Mouse (Mus musculus): ENCODE results near the gene Gin1. TPM values are rescaled to one million over a fixed set of nuclear protein-coding genes. Genes with fewer than 3 reads are reported as not detected.

Gin1 gene
- polyA plus RNA-seq, 1 experiment from 2014 or later = 15.7 TPM

DNA sequence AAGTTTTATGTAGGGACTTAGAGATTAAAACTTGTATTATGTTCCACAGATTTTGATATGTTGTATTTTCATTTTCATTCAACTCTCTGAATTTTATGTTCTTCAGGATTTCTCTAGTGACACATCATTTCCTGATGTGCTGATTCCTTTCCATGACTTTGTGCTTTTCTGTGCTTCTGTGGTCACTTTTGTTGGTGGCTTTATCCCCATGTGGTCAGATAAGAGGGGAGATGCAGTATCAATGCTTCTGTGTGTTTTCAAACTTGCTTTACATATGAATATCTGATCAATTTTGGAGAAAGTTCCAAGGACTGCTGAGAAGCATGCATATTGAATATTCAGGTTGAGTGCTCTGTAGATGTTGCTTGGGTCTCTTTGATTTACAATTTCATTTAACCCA lies 34.5 kb downstream of the Gin1 start:
- Histone ChIP-seq H3K4me1 (replicated peaks; ENCODE audit: control insufficient read depth, insufficient read depth, low read length) (no peaks in the 10 kb centered on the region), H3K4me3 (replicated peaks; ENCODE audit: low read length) (no peak overlapping the region), H3K27me3 (replicated peaks; ENCODE audit: control insufficient read depth, insufficient read depth, low read length) (no peaks in the 10 kb centered on the region), H3K9ac (replicated peaks; ENCODE audit: low read depth, low read length) (no peak overlapping the region), H3K9me3 (ENCODE audit: control insufficient read depth, low read length) (peaks cover 5% of the 10 kb centered on the region; the same call in 1 of the 2 replicates), H3K4me2 (ENCODE audit: low read length) (no peak overlapping the region), H3K36me3 (ENCODE audit: control insufficient read depth, insufficient read depth) (no peaks in the 10 kb centered on the region), H3K27ac (ENCODE audit: low read length) (no peak overlapping the region)
- no peak for ATAC-seq

DNA sequence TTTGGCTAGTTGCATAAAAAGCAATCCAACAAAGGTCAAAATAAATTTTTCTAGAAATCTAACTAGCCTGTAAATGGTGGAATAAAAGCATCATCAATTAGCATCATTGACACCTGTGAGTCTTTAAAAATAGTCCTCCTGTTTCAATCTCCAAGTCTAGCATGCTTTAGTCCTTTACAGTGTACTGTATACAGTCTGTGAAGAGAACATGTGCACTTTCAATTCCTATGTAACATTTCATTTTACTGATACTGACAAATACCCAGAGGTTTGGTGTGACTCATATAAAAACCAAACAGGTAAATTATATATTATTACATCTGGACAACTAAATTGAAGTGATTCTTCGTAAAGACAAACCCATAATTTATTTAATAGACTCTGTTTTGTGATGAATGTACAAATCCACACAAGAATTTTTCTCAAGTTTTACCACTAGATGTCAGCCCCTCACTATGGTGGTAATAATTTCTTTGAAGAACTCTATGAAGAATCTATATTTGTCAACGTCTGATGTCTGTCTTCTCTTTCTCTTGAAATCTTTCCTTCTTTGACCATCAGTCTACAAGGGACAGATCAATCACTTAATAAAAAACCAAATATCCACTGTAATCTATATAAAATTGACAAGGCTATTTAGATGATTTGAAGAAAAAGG lies 39.4 kb downstream of the Gin1 start:
- no peak overlapping the region for H3K9ac ChIP-seq (replicated peaks; ENCODE audit: low read depth, low read length)
- H3K4me1 ChIP-seq (replicated peaks; ENCODE audit: control insufficient read depth, insufficient read depth, low read length) = no peaks in the 10 kb centered on the region
- H3K27ac ChIP-seq (ENCODE audit: low read length) = no peak overlapping the region
- H3K36me3 ChIP-seq (ENCODE audit: control insufficient read depth, insufficient read depth) = no peaks in the 10 kb centered on the region
- no peaks in the 10 kb centered on the region for H3K27me3 ChIP-seq (replicated peaks; ENCODE audit: control insufficient read depth, insufficient read depth, low read length)
- H3K4me2 ChIP-seq (ENCODE audit: low read length) = no peak overlapping the region
- ATAC-seq = peak; percentile 50; the same call in 1 of the 2 replicates
- no peak overlapping the region for H3K4me3 ChIP-seq (replicated peaks; ENCODE audit: low read length)
- no peaks in the 10 kb centered on the region for H3K9me3 ChIP-seq (ENCODE audit: control insufficient read depth, low read length)
- WGBS = 35% methylated on average over 2 of the region's 2 CpGs

DNA sequence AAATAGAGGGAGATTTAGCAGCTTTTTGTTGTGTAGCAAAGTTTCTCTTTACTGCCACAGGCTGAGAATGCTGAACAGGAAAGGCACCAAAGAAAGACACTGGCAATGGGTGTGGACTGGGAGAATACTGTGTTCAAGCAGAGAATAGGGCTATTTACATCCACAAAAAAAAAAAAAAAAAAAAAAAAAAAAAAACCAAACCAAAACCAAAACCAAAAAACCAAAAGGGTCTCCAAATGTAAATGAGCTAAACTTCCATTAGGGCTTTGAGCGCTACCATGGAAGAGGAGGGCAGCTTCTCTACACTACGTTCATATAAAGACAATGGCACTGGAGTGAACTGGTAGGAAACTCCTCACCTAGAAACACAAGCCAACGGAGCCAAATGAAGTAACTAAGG lies 51.3 kb downstream of the Gin1 start:
- Histone ChIP-seq H3K9ac (replicated peaks; ENCODE audit: low read depth, low read length) (no peak overlapping the region), H3K4me3 (replicated peaks; ENCODE audit: low read length) (no peak overlapping the region), H3K4me2 (ENCODE audit: low read length) (no peak overlapping the region), H3K9me3 (ENCODE audit: control insufficient read depth, low read length) (peaks cover 4% of the 10 kb centered on the region; the same call in 1 of the 2 replicates), H3K36me3 (ENCODE audit: control insufficient read depth, insufficient read depth) (peaks cover 2% of the 10 kb centered on the region), H3K27ac (ENCODE audit: low read length) (no peak overlapping the region), H3K4me1 (replicated peaks; ENCODE audit: control insufficient read depth, insufficient read depth, low read length) (no peaks in the 10 kb centered on the region), H3K27me3 (replicated peaks; ENCODE audit: control insufficient read depth, insufficient read depth, low read length) (no peaks in the 10 kb centered on the region)
- ATAC-seq = no peak
- 89% methylated on average over 3 of the region's 3 CpGs for WGBS

DNA sequence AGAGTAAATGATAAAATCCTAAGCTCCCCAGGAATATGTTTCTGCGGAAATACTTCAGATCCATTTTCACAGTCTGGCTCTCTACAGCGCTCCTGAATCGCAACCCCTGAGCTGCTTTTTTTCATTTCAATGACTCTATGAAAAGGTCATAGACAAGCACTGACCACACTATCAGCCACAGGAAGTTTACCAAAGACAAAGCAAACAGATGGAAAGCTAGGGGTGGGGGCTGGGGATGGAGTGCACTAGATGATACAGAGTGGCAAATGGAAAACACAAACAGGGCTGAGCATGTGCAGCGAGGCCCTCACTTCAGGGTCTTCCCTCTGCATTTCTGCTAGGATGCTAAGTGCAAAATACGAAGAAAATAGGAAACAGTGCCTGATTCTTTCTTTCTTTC lies 52.2 kb downstream of the Gin1 start:
- Histone ChIP-seq H3K9me3 (ENCODE audit: control insufficient read depth, low read length) (peaks cover 4% of the 10 kb centered on the region; the same call in 1 of the 2 replicates), H3K36me3 (ENCODE audit: control insufficient read depth, insufficient read depth) (peaks cover 2% of the 10 kb centered on the region), H3K27me3 (replicated peaks; ENCODE audit: control insufficient read depth, insufficient read depth, low read length) (no peaks in the 10 kb centered on the region), H3K4me1 (replicated peaks; ENCODE audit: control insufficient read depth, insufficient read depth, low read length) (no peaks in the 10 kb centered on the region), H3K4me3 (replicated peaks; ENCODE audit: low read length) (no peak overlapping the region), H3K9ac (replicated peaks; ENCODE audit: low read depth, low read length) (no peak overlapping the region), H3K27ac (ENCODE audit: low read length) (no peak overlapping the region), H3K4me2 (ENCODE audit: low read length) (no peak overlapping the region)
- ATAC-seq = no peak
- whole genome bisulfite sequencing = 92% methylated on average over 5 of the region's 5 CpGs

DNA sequence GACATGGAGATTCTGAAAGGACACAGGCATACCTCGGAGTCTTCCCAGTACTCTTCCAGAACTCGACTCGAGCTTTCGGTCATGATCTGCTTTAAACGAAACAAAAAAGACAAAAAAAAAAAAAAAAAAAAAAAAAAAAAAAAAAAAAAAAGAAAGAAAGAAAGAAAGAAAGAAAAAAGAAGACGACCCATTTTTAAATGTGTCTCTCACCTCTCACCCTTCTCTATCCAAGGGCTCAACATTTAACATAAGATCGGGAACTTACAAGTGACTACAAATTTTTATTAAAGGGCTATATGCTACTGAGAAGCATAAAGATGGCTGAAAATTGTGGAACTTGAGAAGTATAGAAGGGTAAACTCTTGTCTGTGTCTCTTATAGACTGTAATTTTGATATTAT lies 52.9 kb downstream of the Gin1 start:
- no peak overlapping the region for H3K9ac ChIP-seq (replicated peaks; ENCODE audit: low read depth, low read length)
- no peaks in the 10 kb centered on the region for H3K4me1 ChIP-seq (replicated peaks; ENCODE audit: control insufficient read depth, insufficient read depth, low read length)
- no peak overlapping the region for H3K27ac ChIP-seq (ENCODE audit: low read length)
- H3K4me2 ChIP-seq (ENCODE audit: low read length) = no peak overlapping the region
- no peaks in the 10 kb centered on the region for H3K27me3 ChIP-seq (replicated peaks; ENCODE audit: control insufficient read depth, insufficient read depth, low read length)
- H3K4me3 ChIP-seq (replicated peaks; ENCODE audit: low read length) = no peak overlapping the region
- no peak for ATAC-seq
- no peaks in the 10 kb centered on the region for H3K9me3 ChIP-seq (ENCODE audit: control insufficient read depth, low read length)
- H3K36me3 ChIP-seq (ENCODE audit: control insufficient read depth, insufficient read depth) = peaks cover 2% of the 10 kb centered on the region
- 95% methylated on average over 7 of the region's 7 CpGs for WGBS

DNA sequence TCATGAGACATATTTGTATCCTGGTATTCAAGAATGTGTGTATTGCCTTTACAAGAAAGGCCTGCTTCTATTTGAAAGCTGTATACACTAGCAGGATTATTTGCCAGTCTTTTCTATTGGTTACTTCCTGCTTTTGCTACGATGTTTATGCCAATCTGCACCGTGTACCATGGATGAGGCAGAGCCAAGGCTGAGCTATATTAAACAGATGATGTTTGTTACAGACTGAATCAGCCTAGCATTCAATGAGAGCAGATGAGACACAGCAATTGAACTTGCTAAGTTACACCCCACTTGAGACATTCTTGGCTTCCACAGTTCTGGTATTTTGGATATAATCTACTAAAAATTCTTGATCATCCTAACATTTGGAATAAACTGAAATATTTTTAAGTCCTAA lies 57.6 kb downstream of the Gin1 start:
- Histone ChIP-seq H3K4me1 (replicated peaks; ENCODE audit: control insufficient read depth, insufficient read depth, low read length) (no peaks in the 10 kb centered on the region), H3K4me2 (ENCODE audit: low read length) (no peak overlapping the region), H3K9ac (replicated peaks; ENCODE audit: low read depth, low read length) (no peak overlapping the region), H3K9me3 (ENCODE audit: control insufficient read depth, low read length) (no peaks in the 10 kb centered on the region), H3K27me3 (replicated peaks; ENCODE audit: control insufficient read depth, insufficient read depth, low read length) (no peaks in the 10 kb centered on the region), H3K36me3 (ENCODE audit: control insufficient read depth, insufficient read depth) (peaks cover 2% of the 10 kb centered on the region; the same call in 1 of the 2 replicates), H3K27ac (ENCODE audit: low read length) (no peak overlapping the region), H3K4me3 (replicated peaks; ENCODE audit: low read length) (no peak overlapping the region)
- peak; percentile 78 for ATAC-seq
- WGBS = 47% methylated on average over 2 of the region's 2 CpGs

DNA sequence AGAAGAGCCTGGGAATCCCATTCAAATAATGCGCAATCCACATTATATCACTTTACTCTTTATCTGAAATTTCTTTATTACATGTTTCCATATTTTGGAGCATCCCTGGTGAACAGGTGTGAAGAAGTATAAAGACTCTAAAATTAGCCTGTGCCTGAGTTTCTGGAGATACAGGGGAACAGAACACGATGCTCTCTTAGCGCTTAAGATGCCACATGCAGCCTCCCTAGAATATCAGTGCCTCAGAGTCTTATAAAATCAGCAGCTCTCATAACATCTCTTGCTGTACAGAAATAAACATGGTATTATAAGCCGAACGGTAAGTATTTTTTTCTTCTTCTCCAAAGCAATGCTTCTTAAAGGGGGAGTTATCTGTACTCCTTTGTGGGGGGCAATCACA lies 58.1 kb downstream of the Gin1 start:
- Histone ChIP-seq H3K36me3 (ENCODE audit: control insufficient read depth, insufficient read depth) (peaks cover 2% of the 10 kb centered on the region; the same call in 1 of the 2 replicates), H3K9ac (replicated peaks; ENCODE audit: low read depth, low read length) (no peak overlapping the region), H3K27ac (ENCODE audit: low read length) (no peak overlapping the region), H3K27me3 (replicated peaks; ENCODE audit: control insufficient read depth, insufficient read depth, low read length) (no peaks in the 10 kb centered on the region), H3K4me3 (replicated peaks; ENCODE audit: low read length) (no peak overlapping the region), H3K4me2 (ENCODE audit: low read length) (no peak overlapping the region), H3K9me3 (ENCODE audit: control insufficient read depth, low read length) (no peaks in the 10 kb centered on the region), H3K4me1 (replicated peaks; ENCODE audit: control insufficient read depth, insufficient read depth, low read length) (peaks cover 1% of the 10 kb centered on the region; the same call in 1 of the 2 replicates)
- ATAC-seq = no peak
- 84% methylated on average over 5 of the region's 5 CpGs for WGBS

DNA sequence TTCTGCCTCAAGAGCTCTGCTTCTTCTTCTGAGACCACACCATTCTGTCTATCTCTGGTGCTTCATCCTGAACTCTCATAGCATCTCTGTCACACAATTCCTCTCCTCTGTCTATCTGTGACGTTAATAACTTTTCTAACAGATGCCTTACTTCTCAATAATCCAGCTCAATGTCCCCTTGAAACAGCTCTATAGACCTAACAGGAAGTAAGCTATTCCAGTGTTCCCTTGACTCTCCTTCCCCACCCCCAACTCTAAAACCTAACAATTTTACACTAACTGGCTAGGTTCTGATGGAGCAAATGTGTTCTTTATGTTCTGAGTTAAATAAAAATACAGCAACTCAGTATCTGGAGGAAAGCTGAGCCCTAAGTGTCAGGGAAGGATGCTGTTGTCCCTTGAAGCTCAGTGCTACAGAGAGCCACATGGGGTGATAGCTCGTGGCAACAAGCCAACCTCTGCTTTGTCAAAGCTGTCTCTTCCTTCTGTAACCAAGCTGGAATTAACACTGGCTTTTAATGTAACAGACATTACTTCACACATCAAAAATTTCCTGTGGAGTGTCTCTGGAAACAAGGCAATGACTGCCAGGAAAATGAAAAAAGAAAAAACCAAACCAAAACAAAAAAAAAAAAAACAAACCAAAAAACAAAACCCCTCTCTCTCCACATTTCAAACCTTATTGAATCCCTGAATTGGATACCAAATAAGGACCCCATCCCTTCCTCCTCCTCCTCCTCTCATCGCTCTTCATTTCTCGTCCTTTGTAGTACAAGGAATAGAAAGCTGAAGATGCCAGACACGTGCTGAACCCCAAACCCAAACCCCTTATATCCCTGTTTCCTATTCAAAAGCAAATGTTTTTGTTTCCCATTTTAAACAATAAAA lies 63.7 kb downstream of the Gin1 start:
- Histone ChIP-seq H3K9me3 (ENCODE audit: control insufficient read depth, low read length) (no peaks in the 10 kb centered on the region), H3K27me3 (replicated peaks; ENCODE audit: control insufficient read depth, insufficient read depth, low read length) (no peaks in the 10 kb centered on the region), H3K9ac (replicated peaks; ENCODE audit: low read depth, low read length) (no peak overlapping the region), H3K4me1 (replicated peaks; ENCODE audit: control insufficient read depth, insufficient read depth, low read length) (peaks cover 19% of the 10 kb centered on the region), H3K4me2 (ENCODE audit: low read length) (no peak overlapping the region), H3K36me3 (ENCODE audit: control insufficient read depth, insufficient read depth) (no peaks in the 10 kb centered on the region), H3K4me3 (replicated peaks; ENCODE audit: low read length) (no peak overlapping the region), H3K27ac (ENCODE audit: low read length) (peak overlapping the region; percentile 81)
- peak; percentile 93 for ATAC-seq
- 24% methylated on average over 5 of the region's 5 CpGs for WGBS

DNA sequence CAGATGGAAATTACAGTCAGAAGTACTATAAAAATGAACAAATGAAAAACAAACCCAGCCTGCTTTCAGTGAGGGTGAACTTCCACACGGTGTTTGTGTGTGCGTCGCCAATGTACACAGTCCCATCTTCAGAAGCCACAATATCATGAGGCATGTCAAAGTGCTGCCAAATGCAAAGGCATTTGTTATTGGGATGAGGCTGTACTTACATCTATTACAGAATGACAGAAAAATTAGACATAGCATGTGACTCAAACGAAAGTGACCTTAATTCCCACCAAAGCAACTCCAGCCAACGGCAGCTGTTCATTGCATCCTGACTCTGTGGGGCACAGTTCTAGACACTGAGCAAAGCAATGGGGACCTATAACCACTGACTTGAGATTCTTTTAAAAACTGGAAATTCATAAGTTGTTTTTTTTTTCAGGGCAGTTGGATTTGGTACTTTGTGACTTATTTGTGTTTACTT lies 64.4 kb downstream of the Gin1 start:
- Histone ChIP-seq H3K4me3 (replicated peaks; ENCODE audit: low read length) (no peak overlapping the region), H3K27ac (ENCODE audit: low read length) (peak overlapping the region; percentile 81), H3K36me3 (ENCODE audit: control insufficient read depth, insufficient read depth) (no peaks in the 10 kb centered on the region), H3K27me3 (replicated peaks; ENCODE audit: control insufficient read depth, insufficient read depth, low read length) (no peaks in the 10 kb centered on the region), H3K9ac (replicated peaks; ENCODE audit: low read depth, low read length) (no peak overlapping the region), H3K4me1 (replicated peaks; ENCODE audit: control insufficient read depth, insufficient read depth, low read length) (peaks cover 19% of the 10 kb centered on the region), H3K9me3 (ENCODE audit: control insufficient read depth, low read length) (no peaks in the 10 kb centered on the region), H3K4me2 (ENCODE audit: low read length) (no peak overlapping the region)
- WGBS = 43% methylated on average over 5 of the region's 5 CpGs
- ATAC-seq = peak; percentile 32; the same call in 1 of the 2 replicates

All from forebrain, embryonic 16.5 days (tissue).